Mouse (Mus musculus): ENCODE measurements around the gene Zbtb24. TPM values are rescaled to one million over a fixed set of nuclear protein-coding genes. Genes with fewer than 3 reads are reported as not detected.
"Not testable (repeated sequence)": the region's sequence is repeated elsewhere in the genome, so short reads cannot be mapped to it uniquely, and the experiment has no call there.

The Zbtb24 gene
- 22.1 and 22.6 TPM in 2 replicates for polyA plus RNA-seq (2016; fragmentation: Nextera tagmentation; extraction: Ambion mirVana)

GRCm38 (mm10) chr10:41450137-41450670, at the start of gene Zbtb24:
Zbtb24 (plus strand) TSS chr10:41450383.
- Histone ChIP-seq H3K36me3 (peaks cover 11% of the 10 kb centered on the region), H3K4me2 (replicated peaks) (peak within 1 kb of the TSS; percentile 71), H3K9me3 (replicated peaks) (no peaks in the 10 kb centered on the region), H3K27me3 (no peaks in the 10 kb centered on the region), H3K4me3 (peak within 1 kb of the TSS; percentile 93), H3K9ac (peak within 1 kb of the TSS; percentile 87), H3K4me1 (peaks cover 16% of the 10 kb centered on the region), H3K27ac (peak within 1 kb of the TSS; percentile 82)
- ATAC-seq (ENCODE audit: low FRiP score): peak; percentile 98
- under 1% methylated on average over 47 of the region's 49 CpGs for WGBS

- no peak for ATAC-seq (ENCODE audit: low FRiP score)
- no peak overlapping the region for H3K4me2 ChIP-seq (replicated peaks)
- H3K27ac ChIP-seq: no peak overlapping the region
- no peaks in the 10 kb centered on the region for H3K36me3 ChIP-seq
- H3K4me3 ChIP-seq: no peak overlapping the region
- H3K4me1 ChIP-seq: no peaks in the 10 kb centered on the region
- WGBS: 65% methylated on average over 3 of the region's 3 CpGs
- no peaks in the 10 kb centered on the region for H3K9me3 ChIP-seq (replicated peaks)
- no peaks in the 10 kb centered on the region for H3K27me3 ChIP-seq
- no peak overlapping the region for H3K9ac ChIP-seq
Measured at GRCm38 (mm10) chr10:41401097-41401496, 49.1 kb upstream of the Zbtb24 start.

GRCm38 (mm10) chr10:41403364-41403763, 46.8 kb upstream of the Zbtb24 start:
- H3K9ac ChIP-seq: no peak overlapping the region
- no peaks in the 10 kb centered on the region for H3K27me3 ChIP-seq
- no peak for ATAC-seq (ENCODE audit: low FRiP score)
- no peak overlapping the region for H3K27ac ChIP-seq
- whole genome bisulfite sequencing: 79% methylated on average over 2 of the region's 2 CpGs
- no peaks in the 10 kb centered on the region for H3K4me1 ChIP-seq
- no peaks in the 10 kb centered on the region for H3K36me3 ChIP-seq
- H3K4me3 ChIP-seq: no peak overlapping the region
- H3K4me2 ChIP-seq (replicated peaks): no peak overlapping the region
- no peaks in the 10 kb centered on the region for H3K9me3 ChIP-seq (replicated peaks)

GRCm38 (mm10) chr10:41403893-41404612, 46.1 kb upstream of the Zbtb24 start:
- Histone ChIP-seq H3K4me2 (replicated peaks) (no peak overlapping the region), H3K27ac (no peak overlapping the region), H3K36me3 (no peaks in the 10 kb centered on the region), H3K27me3 (no peaks in the 10 kb centered on the region), H3K9me3 (replicated peaks) (no peaks in the 10 kb centered on the region), H3K4me1 (no peaks in the 10 kb centered on the region), H3K9ac (no peak overlapping the region), H3K4me3 (no peak overlapping the region)
- ATAC-seq (ENCODE audit: low FRiP score): no peak
- 48% methylated on average over 3 of the region's 3 CpGs for WGBS

GRCm38 (mm10) chr10:41410176-41410575, 40.0 kb upstream of the Zbtb24 start:
- ATAC-seq (ENCODE audit: low FRiP score); H3K36me3 ChIP-seq; H3K4me1 ChIP-seq; H3K9ac ChIP-seq; H3K27ac ChIP-seq; H3K4me3 ChIP-seq; H3K27me3 ChIP-seq; H3K4me2 ChIP-seq (replicated peaks): not testable (repeated sequence)
- WGBS: 92% methylated on average over 4 of the region's 4 CpGs
- peaks cover 11% of the 10 kb centered on the region for H3K9me3 ChIP-seq (replicated peaks)

GRCm38 (mm10) chr10:41410821-41411220, 39.4 kb upstream of the Zbtb24 start:
- not testable (repeated sequence) for H3K27me3 ChIP-seq; H3K36me3 ChIP-seq; H3K27ac ChIP-seq; ATAC-seq (ENCODE audit: low FRiP score); H3K4me1 ChIP-seq; H3K9ac ChIP-seq; H3K4me2 ChIP-seq (replicated peaks); H3K4me3 ChIP-seq
- 100% methylated on average over 1 of the region's 1 CpGs for WGBS
- peaks cover 17% of the 10 kb centered on the region for H3K9me3 ChIP-seq (replicated peaks)

- not testable (repeated sequence) for H3K4me1 ChIP-seq; ATAC-seq (ENCODE audit: low FRiP score); H3K27me3 ChIP-seq; H3K27ac ChIP-seq; H3K4me3 ChIP-seq; H3K4me2 ChIP-seq (replicated peaks); H3K36me3 ChIP-seq; H3K9ac ChIP-seq
- WGBS: 84% methylated on average over 1 of the region's 1 CpGs
- peaks cover 24% of the 10 kb centered on the region for H3K9me3 ChIP-seq (replicated peaks)
Measured at GRCm38 (mm10) chr10:41413471-41413870, 36.7 kb upstream of the Zbtb24 start.

GRCm38 (mm10) chr10:41415368-41415767, 34.8 kb upstream of the Zbtb24 start:
- not testable (repeated sequence) for ATAC-seq (ENCODE audit: low FRiP score); H3K36me3 ChIP-seq; H3K27ac ChIP-seq; H3K9ac ChIP-seq; H3K4me2 ChIP-seq (replicated peaks); H3K4me1 ChIP-seq; H3K27me3 ChIP-seq; H3K4me3 ChIP-seq
- H3K9me3 ChIP-seq (replicated peaks): peaks cover 17% of the 10 kb centered on the region; the same call in 1 of the 2 replicates
- WGBS: 91% methylated on average over 2 of the region's 2 CpGs

GRCm38 (mm10) chr10:41420496-41421200, 29.5 kb upstream of the Zbtb24 start:
- Histone ChIP-seq H3K36me3 (no peaks in the 10 kb centered on the region), H3K4me2 (replicated peaks) (no peak overlapping the region), H3K4me3 (no peak overlapping the region), H3K9me3 (replicated peaks) (0 out of 2 replicates have a peak, but pooled peaks cover 9% of the 10 kb centered on the region), H3K4me1 (no peaks in the 10 kb centered on the region), H3K27me3 (no peaks in the 10 kb centered on the region), H3K27ac (no peak overlapping the region), H3K9ac (no peak overlapping the region)
- 79% methylated on average over 9 of the region's 9 CpGs for WGBS
- no peak for ATAC-seq (ENCODE audit: low FRiP score)

- no peak overlapping the region for H3K9ac ChIP-seq
- WGBS: 85% methylated on average over 2 of the region's 2 CpGs
- ATAC-seq (ENCODE audit: low FRiP score): no peak
Measured at GRCm38 (mm10) chr10:41423681-41424080, 26.5 kb upstream of the Zbtb24 start.

GRCm38 (mm10) chr10:41426368-41426767, 23.8 kb upstream of the Zbtb24 start:
- ATAC-seq (ENCODE audit: low FRiP score): no peak
- 59% methylated on average over 6 of the region's 6 CpGs for WGBS

More at GRCm38 (mm10) chr10:41423681-41424080, 26.5 kb upstream of the Zbtb24 start:
- Histone ChIP-seq H3K36me3 (no peaks in the 10 kb centered on the region), H3K4me1 (no peaks in the 10 kb centered on the region), H3K27me3 (no peaks in the 10 kb centered on the region), H3K4me2 (replicated peaks) (no peak overlapping the region), H3K4me3 (no peak overlapping the region), H3K9me3 (replicated peaks) (no peaks in the 10 kb centered on the region), H3K27ac (no peak overlapping the region)

GRCm38 (mm10) chr10:41434624-41435023, 15.6 kb upstream of the Zbtb24 start:
- H3K27ac ChIP-seq: no peak overlapping the region
- H3K4me2 ChIP-seq (replicated peaks): no peak overlapping the region
- 23% methylated on average over 4 of the region's 4 CpGs for WGBS
- H3K4me1 ChIP-seq: no peaks in the 10 kb centered on the region
- peaks cover 7% of the 10 kb centered on the region for H3K27me3 ChIP-seq
- H3K4me3 ChIP-seq: no peak overlapping the region
- no peaks in the 10 kb centered on the region for H3K9me3 ChIP-seq (replicated peaks)
- no peak for ATAC-seq (ENCODE audit: low FRiP score)
- no peak overlapping the region for H3K9ac ChIP-seq
- no peaks in the 10 kb centered on the region for H3K36me3 ChIP-seq

More at GRCm38 (mm10) chr10:41426368-41426767, 23.8 kb upstream of the Zbtb24 start:
- Histone ChIP-seq H3K27me3 (no peaks in the 10 kb centered on the region), H3K4me3 (no peak overlapping the region), H3K9ac (no peak overlapping the region), H3K4me2 (replicated peaks) (no peak overlapping the region), H3K27ac (no peak overlapping the region), H3K9me3 (replicated peaks) (no peaks in the 10 kb centered on the region), H3K36me3 (no peaks in the 10 kb centered on the region), H3K4me1 (no peaks in the 10 kb centered on the region)

Measured in hindbrain, embryonic 12.5 days (tissue).